Comparison of ENCODE assay signal across 7 mouse cellular contexts in the genomic region with DNA sequence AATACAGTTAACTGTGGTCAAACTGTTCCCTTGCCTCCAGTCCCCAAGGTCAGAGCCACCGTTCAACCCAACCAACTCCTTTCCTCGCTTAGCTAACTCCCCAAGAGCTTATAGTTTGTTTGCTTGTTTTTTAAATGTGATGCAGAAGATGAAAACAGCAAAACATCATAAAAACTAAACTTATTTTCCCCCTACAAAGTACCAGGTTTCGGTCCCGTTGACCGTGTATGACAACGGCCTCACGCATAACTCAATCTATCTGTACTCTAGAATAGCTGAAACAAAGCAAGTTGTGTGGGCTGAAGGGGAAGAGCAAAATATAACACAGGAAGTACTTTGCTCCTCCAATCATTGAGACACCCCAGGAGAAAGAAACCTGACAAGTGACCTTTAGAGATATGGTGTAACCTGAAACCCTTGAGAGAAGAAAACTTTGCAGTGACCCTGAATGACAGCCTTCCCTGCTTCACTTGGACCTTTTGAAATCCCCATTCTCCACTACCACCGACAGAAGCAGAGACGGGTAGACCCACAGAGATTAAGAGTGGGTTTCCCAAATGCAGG. TPM values are rescaled to one million over a fixed set of nuclear protein-coding genes. Genes with fewer than 3 reads are reported as not detected.
A peak's percentile ranks its signal among the peaks of the same experiment; 100 is the strongest.
DNase-seq lines count a peak whose midpoint lies in the region; ATAC-seq and TF ChIP-seq lines count a peak whose summit lies in the region.

No protein-coding gene starts in this region.

- 2% methylated on average over 9 of the region's 9 CpGs for WGBS in lung, embryonic 16.5 days
- WGBS in embryonic facial prominence, embryonic 15.5 days = 13% methylated on average over 9 of the region's 9 CpGs
- 22% methylated on average over 9 of the region's 9 CpGs for WGBS in limb, embryonic 15.5 days
- WGBS in olfactory bulb, adult 2 months = 30% methylated on average over 9 of the region's 9 CpGs

- H3K4me1 ChIP-seq in lung, embryonic 16.5 days (replicated peaks; ENCODE audit: control insufficient read depth, insufficient read depth, low read length) = peaks cover 40% of the 10 kb centered on the region
- H3K4me1 ChIP-seq in embryonic facial prominence, embryonic 15.5 days = peaks cover 43% of the 10 kb centered on the region
- peaks cover 44% of the 10 kb centered on the region for H3K4me1 ChIP-seq in limb, embryonic 15.5 days
- peaks cover 17% of the 10 kb centered on the region; the same call in 1 of the 2 replicates for H3K4me1 ChIP-seq in olfactory bulb, adult 2 months (ENCODE audit: control insufficient read depth, insufficient read depth, low read length)

- H3K9me3 ChIP-seq in lung, embryonic 16.5 days (ENCODE audit: control insufficient read depth, low read length) = no peaks in the 10 kb centered on the region
- no peaks in the 10 kb centered on the region for H3K9me3 ChIP-seq in embryonic facial prominence, embryonic 15.5 days (replicated peaks)
- no peaks in the 10 kb centered on the region for H3K9me3 ChIP-seq in limb, embryonic 15.5 days

- no peak for TF ChIP-seq POLR2A in olfactory bulb, adult 2 months (IDR thresholded peaks at IDR 0.05; ENCODE audit: insufficient read depth, low read depth, low read length)

- TF ChIP-seq CTCF in olfactory bulb, adult 2 months (IDR thresholded peaks at IDR 0.05; ENCODE audit: insufficient read depth, low read depth, low read length) = no peak

- H3K4me3 ChIP-seq in lung, embryonic 16.5 days (ENCODE audit: low read length) = peak overlapping the region; percentile 78
- peak overlapping the region; percentile 92 for H3K4me3 ChIP-seq in embryonic facial prominence, embryonic 15.5 days (replicated peaks)
- H3K4me3 ChIP-seq in limb, embryonic 15.5 days = peak overlapping the region; percentile 93
- peak overlapping the region; percentile 58 for H3K4me3 ChIP-seq in olfactory bulb, adult 2 months (ENCODE audit: insufficient read depth, low read depth, low read length)

- no peaks in the 10 kb centered on the region for H3K36me3 ChIP-seq in lung, embryonic 16.5 days (ENCODE audit: control insufficient read depth, insufficient read depth, low read length)
- no peaks in the 10 kb centered on the region for H3K36me3 ChIP-seq in embryonic facial prominence, embryonic 15.5 days
- H3K36me3 ChIP-seq in limb, embryonic 15.5 days = no peaks in the 10 kb centered on the region

- peak overlapping the region; percentile 85 for H3K9ac ChIP-seq in lung, embryonic 16.5 days (ENCODE audit: low read length)
- peak overlapping the region; percentile 83 for H3K9ac ChIP-seq in embryonic facial prominence, embryonic 15.5 days
- peak overlapping the region; percentile 91 for H3K9ac ChIP-seq in limb, embryonic 15.5 days

- intact Hi-C loops in left cerebral cortex, postnatal 25 days (cut with DNase I) = loop anchor here (2.0 kb wide), 1 partner anchor 35 kb away; no protein-coding TSS in a partner anchor

- no peak for DNase-seq in lung, postnatal 4 days
- no peak for DNase-seq in layer of hippocampus, postnatal 10 days (ENCODE audit: low spot score in 2 of 2)
- no peak for DNase-seq in left cerebral cortex, postnatal 25 days (ENCODE audit: low spot score in 2 of 2)

- H3K27ac ChIP-seq in lung, embryonic 16.5 days (ENCODE audit: low read length) = peak overlapping the region; percentile 97
- peak overlapping the region; percentile 87 for H3K27ac ChIP-seq in embryonic facial prominence, embryonic 15.5 days (replicated peaks)
- peak overlapping the region; percentile 92 for H3K27ac ChIP-seq in limb, embryonic 15.5 days
- peak overlapping the region; percentile 28; the same call in 1 of the 2 replicates for H3K27ac ChIP-seq in olfactory bulb, adult 2 months (ENCODE audit: insufficient read depth, low read depth, low read length)

- no peaks in the 10 kb centered on the region for H3K27me3 ChIP-seq in lung, embryonic 16.5 days (ENCODE audit: control insufficient read depth, insufficient read depth, low read depth, low read length)
- H3K27me3 ChIP-seq in embryonic facial prominence, embryonic 15.5 days = no peaks in the 10 kb centered on the region
- no peaks in the 10 kb centered on the region for H3K27me3 ChIP-seq in limb, embryonic 15.5 days

- peak overlapping the region; percentile 72 for H3K4me2 ChIP-seq in lung, embryonic 16.5 days (ENCODE audit: low read depth, low read length)
- peak overlapping the region; percentile 68 for H3K4me2 ChIP-seq in embryonic facial prominence, embryonic 15.5 days (replicated peaks)
- H3K4me2 ChIP-seq in limb, embryonic 15.5 days = peak overlapping the region; percentile 69

- ATAC-seq in lung, embryonic 16.5 days (ENCODE audit: low read depth) = no peak
- ATAC-seq in embryonic facial prominence, embryonic 15.5 days (ENCODE audit: insufficient number of reproducible peaks, low FRiP score, low TSS enrichment, low read depth) = no peak
- ATAC-seq in limb, embryonic 15.5 days (ENCODE audit: insufficient number of reproducible peaks, low FRiP score, low TSS enrichment, low read depth) = no peak

RNA-seq across cellular contexts. Expression of gene Mapkapk2, which starts 1.4 kb away (rescaled TPM):
- 28.7 and 41.3 TPM in 2 replicates for polyA plus RNA-seq in lung, embryonic 16.5 days (2015; fragmentation: Nextera tagmentation; extraction: Ambion mirVana)
- polyA plus RNA-seq in embryonic facial prominence, embryonic 15.5 days (2015; fragmentation: Nextera tagmentation; extraction: Ambion mirVana) = 42.8 and 44.4 TPM in 2 replicates
- 27.7 and 36.1 TPM in 2 replicates for polyA plus RNA-seq in limb, embryonic 15.5 days (2015; fragmentation: Nextera tagmentation; extraction: Ambion mirVana)
- not detected in 2 replicates for polyA plus RNA-seq in olfactory bulb, adult 2 months (2012; ENCODE audit: insufficient read depth, insufficient read length, low replicate concordance, missing spikeins)
- 10 to 100 TPM; 31.2 to 34.0 TPM for total RNA-seq in layer of hippocampus, postnatal 10 days (2021)
- 10 to 100 TPM; 25.8 to 28.3 TPM for total RNA-seq in left cerebral cortex, postnatal 25 days (2021)

RNA-seq across cellular contexts. Expression of gene Dyrk3, which starts 41.9 kb away (rescaled TPM):
- 4.4 and 4.5 TPM in 2 replicates for polyA plus RNA-seq in lung, embryonic 16.5 days (2015; fragmentation: Nextera tagmentation; extraction: Ambion mirVana)
- polyA plus RNA-seq in embryonic facial prominence, embryonic 15.5 days (2015; fragmentation: Nextera tagmentation; extraction: Ambion mirVana) = 4.6 and 7.1 TPM in 2 replicates
- 2.2 and 3.1 TPM in 2 replicates for polyA plus RNA-seq in limb, embryonic 15.5 days (2015; fragmentation: Nextera tagmentation; extraction: Ambion mirVana)
- polyA plus RNA-seq in olfactory bulb, adult 2 months (2012; ENCODE audit: insufficient read depth, insufficient read length, low replicate concordance, missing spikeins) = not detected in 2 replicates
- 10 to 100 TPM; 14.0 to 15.3 TPM for total RNA-seq in layer of hippocampus, postnatal 10 days (2021)
- 10 to 100 TPM in 1 of 2 experiments, 1 to 10 TPM in 1; 9.4 to 14.1 TPM for total RNA-seq in left cerebral cortex, postnatal 25 days (2021)

RNA-seq across cellular contexts. Expression of gene Eif2d, which starts 56.8 kb away (rescaled TPM):
- polyA plus RNA-seq in lung, embryonic 16.5 days (2015; fragmentation: Nextera tagmentation; extraction: Ambion mirVana) = 63.6 and 64.4 TPM in 2 replicates
- polyA plus RNA-seq in embryonic facial prominence, embryonic 15.5 days (2015; fragmentation: Nextera tagmentation; extraction: Ambion mirVana) = 59.2 and 66.0 TPM in 2 replicates
- 60.5 and 61.4 TPM in 2 replicates for polyA plus RNA-seq in limb, embryonic 15.5 days (2015; fragmentation: Nextera tagmentation; extraction: Ambion mirVana)
- not detected in 2 replicates for polyA plus RNA-seq in olfactory bulb, adult 2 months (2012; ENCODE audit: insufficient read depth, insufficient read length, low replicate concordance, missing spikeins)
- total RNA-seq in layer of hippocampus, postnatal 10 days (2021) = 10 to 100 TPM; 37.7 to 39.7 TPM
- total RNA-seq in left cerebral cortex, postnatal 25 days (2021) = 10 to 100 TPM; 34.1 to 36.7 TPM

Comparison
In these comparisons a context has a peak if more than half of its experiments do, and no peak if none do; other contexts are left out.
1. H3K27ac ChIP-seq: peak in every context shown above with its lines; median percentile 97 in lung, embryonic 16.5 days; 92 in limb, embryonic 15.5 days; 87 in embryonic facial prominence, embryonic 15.5 days; 28 in olfactory bulb, adult 2 months.